Mouse (Mus musculus): Measurements from ENCODE around the gene Ppm1f.
"Not testable (repeated sequence)": the region's sequence is repeated elsewhere in the genome, so short reads cannot be mapped to it uniquely, and the experiment has no call there.

Ppm1f gene

GRCm38 (mm10) chr16:16888341-16888740 lies 7.9 kb upstream of the Ppm1f start:
- no peak for DNase-seq (ENCODE audit: low read depth, low spot score)
- Histone ChIP-seq H3K27me3 (ENCODE audit: control insufficient read depth, insufficient read depth, low read length, poor library complexity, severe bottlenecking) (no peaks in the 10 kb centered on the region), H3K36me3 (ENCODE audit: control insufficient read depth, insufficient read depth, low read length, poor library complexity, severe bottlenecking) (peaks cover 18% of the 10 kb centered on the region)

- DNase-seq (ENCODE audit: low read depth, low spot score): no peak
- Histone ChIP-seq H3K36me3 (ENCODE audit: control insufficient read depth, insufficient read depth, low read length, poor library complexity, severe bottlenecking) (peaks cover 4% of the 10 kb centered on the region; the same call in 1 of the 2 replicates), H3K27me3 (ENCODE audit: control insufficient read depth, insufficient read depth, low read length, poor library complexity, severe bottlenecking) (no peaks in the 10 kb centered on the region)
Measured at GRCm38 (mm10) chr16:16892366-16892765, 3.9 kb upstream of the Ppm1f start.

GRCm38 (mm10) chr16:16896015-16896381 lies 271 bp upstream of the Ppm1f start:
- DNase-seq (ENCODE audit: low read depth, low spot score): peak; percentile 76
- Histone ChIP-seq H3K36me3 (ENCODE audit: control insufficient read depth, insufficient read depth, low read length, poor library complexity, severe bottlenecking) (peaks cover 3% of the 10 kb centered on the region; the same call in 1 of the 2 replicates), H3K27me3 (ENCODE audit: control insufficient read depth, insufficient read depth, low read length, poor library complexity, severe bottlenecking) (no peaks in the 10 kb centered on the region)

- Histone ChIP-seq H3K36me3 (ENCODE audit: control insufficient read depth, insufficient read depth, low read length, poor library complexity, severe bottlenecking) (no peaks in the 10 kb centered on the region; the same call in 1 of the 2 replicates), H3K27me3 (ENCODE audit: control insufficient read depth, insufficient read depth, low read length, poor library complexity, severe bottlenecking) (no peaks in the 10 kb centered on the region)
- DNase-seq (ENCODE audit: low read depth, low spot score): peak; percentile 18
Measured at GRCm38 (mm10) chr16:16897056-16897584, 851 bp downstream of the Ppm1f start.

- DNase-seq (ENCODE audit: low read depth, low spot score): no peak
- no peaks in the 10 kb centered on the region for H3K27me3 ChIP-seq (ENCODE audit: control insufficient read depth, insufficient read depth, low read length, poor library complexity, severe bottlenecking)
- H3K36me3 ChIP-seq (ENCODE audit: control insufficient read depth, insufficient read depth, low read length, poor library complexity, severe bottlenecking): no peaks in the 10 kb centered on the region
Measured at GRCm38 (mm10) chr16:16902329-16902728, 6.1 kb downstream of the Ppm1f start.

GRCm38 (mm10) chr16:16903188-16903587 lies 6.9 kb downstream of the Ppm1f start:
- DNase-seq (ENCODE audit: low read depth, low spot score): no peak
- H3K27me3 ChIP-seq (ENCODE audit: control insufficient read depth, insufficient read depth, low read length, poor library complexity, severe bottlenecking): no peaks in the 10 kb centered on the region
- H3K36me3 ChIP-seq (ENCODE audit: control insufficient read depth, insufficient read depth, low read length, poor library complexity, severe bottlenecking): no peaks in the 10 kb centered on the region

- H3K27me3 ChIP-seq (ENCODE audit: control insufficient read depth, insufficient read depth, low read length, poor library complexity, severe bottlenecking): no peaks in the 10 kb centered on the region
- no peaks in the 10 kb centered on the region for H3K36me3 ChIP-seq (ENCODE audit: control insufficient read depth, insufficient read depth, low read length, poor library complexity, severe bottlenecking)
- DNase-seq (ENCODE audit: low read depth, low spot score): no peak
Measured at GRCm38 (mm10) chr16:16907799-16908198, 11.5 kb downstream of the Ppm1f start.

GRCm38 (mm10) chr16:16911641-16912597 lies 15.7 kb downstream of the Ppm1f start:
- Histone ChIP-seq H3K27me3 (ENCODE audit: control insufficient read depth, insufficient read depth, low read length, poor library complexity, severe bottlenecking) (no peaks in the 10 kb centered on the region), H3K36me3 (ENCODE audit: control insufficient read depth, insufficient read depth, low read length, poor library complexity, severe bottlenecking) (peaks cover 7% of the 10 kb centered on the region)
- peak; percentile 78 for DNase-seq (ENCODE audit: low read depth, low spot score)

GRCm38 (mm10) chr16:16913440-16913839 lies 17.2 kb downstream of the Ppm1f start:
- peaks cover 7% of the 10 kb centered on the region for H3K36me3 ChIP-seq (ENCODE audit: control insufficient read depth, insufficient read depth, low read length, poor library complexity, severe bottlenecking)
- no peak for DNase-seq (ENCODE audit: low read depth, low spot score)

GRCm38 (mm10) chr16:16918441-16919117 lies 22.3 kb downstream of the Ppm1f start:
- no peak for DNase-seq (ENCODE audit: low read depth, low spot score)
- Histone ChIP-seq H3K36me3 (ENCODE audit: control insufficient read depth, insufficient read depth, low read length, poor library complexity, severe bottlenecking) (peaks cover 7% of the 10 kb centered on the region), H3K27me3 (ENCODE audit: control insufficient read depth, insufficient read depth, low read length, poor library complexity, severe bottlenecking) (no peaks in the 10 kb centered on the region)

More at GRCm38 (mm10) chr16:16913440-16913839, 17.2 kb downstream of the Ppm1f start:
- no peaks in the 10 kb centered on the region for H3K27me3 ChIP-seq (ENCODE audit: control insufficient read depth, insufficient read depth, low read length, poor library complexity, severe bottlenecking)

GRCm38 (mm10) chr16:16921021-16921435 lies 24.8 kb downstream of the Ppm1f start:
- H3K36me3 ChIP-seq (ENCODE audit: control insufficient read depth, insufficient read depth, low read length, poor library complexity, severe bottlenecking): no peaks in the 10 kb centered on the region; the same call in none of the 2 replicates
- H3K27me3 ChIP-seq (ENCODE audit: control insufficient read depth, insufficient read depth, low read length, poor library complexity, severe bottlenecking): no peaks in the 10 kb centered on the region
- DNase-seq (ENCODE audit: low read depth, low spot score): peak; percentile 18

- Histone ChIP-seq H3K36me3 (ENCODE audit: control insufficient read depth, insufficient read depth, low read length, poor library complexity, severe bottlenecking) (no peaks in the 10 kb centered on the region; the same call in 1 of the 2 replicates), H3K27me3 (ENCODE audit: control insufficient read depth, insufficient read depth, low read length, poor library complexity, severe bottlenecking) (no peaks in the 10 kb centered on the region)
- no peak for DNase-seq (ENCODE audit: low read depth, low spot score)
Measured at GRCm38 (mm10) chr16:16924481-16924880, 28.2 kb downstream of the Ppm1f start.

GRCm38 (mm10) chr16:16926536-16926935 lies 30.3 kb downstream of the Ppm1f start:
- H3K36me3 ChIP-seq (ENCODE audit: control insufficient read depth, insufficient read depth, low read length, poor library complexity, severe bottlenecking): no peaks in the 10 kb centered on the region; the same call in 1 of the 2 replicates

GRCm38 (mm10) chr16:16928908-16929307 lies 32.6 kb downstream of the Ppm1f start:
- not testable (repeated sequence) for DNase-seq (ENCODE audit: low read depth, low spot score); H3K27me3 ChIP-seq (ENCODE audit: control insufficient read depth, insufficient read depth, low read length, poor library complexity, severe bottlenecking); H3K36me3 ChIP-seq (ENCODE audit: control insufficient read depth, insufficient read depth, low read length, poor library complexity, severe bottlenecking)

More at GRCm38 (mm10) chr16:16926536-16926935, 30.3 kb downstream of the Ppm1f start:
- H3K27me3 ChIP-seq (ENCODE audit: control insufficient read depth, insufficient read depth, low read length, poor library complexity, severe bottlenecking): no peaks in the 10 kb centered on the region
- DNase-seq (ENCODE audit: low read depth, low spot score): no peak

GRCm38 (mm10) chr16:16930326-16930725 lies 34.1 kb downstream of the Ppm1f start:
- Histone ChIP-seq H3K27me3 (ENCODE audit: control insufficient read depth, insufficient read depth, low read length, poor library complexity, severe bottlenecking) (no peaks in the 10 kb centered on the region), H3K36me3 (ENCODE audit: control insufficient read depth, insufficient read depth, low read length, poor library complexity, severe bottlenecking) (no peaks in the 10 kb centered on the region)
- no peak for DNase-seq (ENCODE audit: low read depth, low spot score)
